Mouse (Mus musculus) neural tube, embryonic 12.5 days (tissue): Measurements from ENCODE around the gene Rps6. TPM values are rescaled to one million over a fixed set of nuclear protein-coding genes. Genes with fewer than 3 reads are reported as not detected.
"Not testable (repeated sequence)": the region's sequence is repeated elsewhere in the genome, so short reads cannot be mapped to it uniquely, and the experiment has no call there.

Experiments
- ATAC-seq: fragments of 200-750 bp; cut with Nextera tagmentation; 2 replicates; pipeline ENCODE4 v1.8.0; 2017; ENCODE audit warnings: low read depth, mild to moderate bottlenecking, moderate TSS enrichment, moderate library complexity; ENCODE audit not compliant: low FRiP score
- H3K27ac ChIP-seq: fragments of 300-500 bp; sonication (generic); 2 replicates; pipeline ENCODE4 v1.5.1; 2016
- H3K27me3 ChIP-seq: fragments of 300-500 bp; sonication (generic); replicated peaks from 2 replicates; pipeline ENCODE4 v1.6.1; 2016; ENCODE audit warnings: mild to moderate bottlenecking
- H3K36me3 ChIP-seq: fragments of 300-500 bp; sonication (generic); 2 replicates; pipeline ENCODE4 v1.6.1; 2016; ENCODE audit warnings: mild to moderate bottlenecking
- H3K4me1 ChIP-seq: fragments of 300-500 bp; sonication (generic); 2 replicates; pipeline ENCODE4 v1.6.1; 2016
- H3K4me2 ChIP-seq: fragments of 300-500 bp; sonication (generic); replicated peaks from 2 replicates; pipeline ENCODE4 v1.6.1; 2016; ENCODE audit warnings: mild to moderate bottlenecking
- H3K4me3 ChIP-seq: fragments of 300-500 bp; sonication (generic); 2 replicates; pipeline ENCODE4 v1.5.1; 2016
- H3K9ac ChIP-seq: fragments of 300-500 bp; sonication (generic); 2 replicates; pipeline ENCODE4 v1.6.1; 2016; ENCODE audit warnings: mild to moderate bottlenecking
- H3K9me3 ChIP-seq: fragments of 300-500 bp; sonication (generic); 2 replicates; pipeline ENCODE4 v1.6.1; 2016; ENCODE audit warnings: mild to moderate bottlenecking
- WGBS: fragments of 180-500 bp; shearing (Covaris S2); methylation state at CpG from one replicate; pipeline ENCODE4 v1.1.7; 2016; 5-methylcytosine and 5-hydroxymethylcytosine counted together
- polyA plus RNA-seq: library from polyadenylated mRNA; unstranded; fragments of >200 nt; fragmentation: Nextera tagmentation; extraction: Ambion mirVana; gene quantifications from 2 replicates; pipeline ENCODE4 v1.2.1, GENCODE M21; 2016

The Rps6 gene
- polyA plus RNA-seq, 1 experiment from 2014 or later, result 495 TPM

- not testable (repeated sequence) for H3K4me1 ChIP-seq, H3K27me3 ChIP-seq, ATAC-seq, H3K4me2 ChIP-seq, H3K9me3 ChIP-seq, H3K4me3 ChIP-seq, H3K9ac ChIP-seq, H3K27ac ChIP-seq
- 100% methylated on average over 2 of the region's 2 CpGs for whole genome bisulfite sequencing
- H3K36me3 ChIP-seq, result peaks cover 48% of the 10 kb centered on the region
Observed at GRCm38 (mm10) chr4:86841141-86841540, 16.1 kb downstream of the Rps6 start.

- no peak for ATAC-seq
- Histone ChIP-seq H3K4me2 (no peak overlapping the region), H3K9ac (no peak overlapping the region), H3K27me3 (no peaks in the 10 kb centered on the region), H3K4me1 (no peaks in the 10 kb centered on the region), H3K4me3 (no peak overlapping the region), H3K36me3 (peaks cover 39% of the 10 kb centered on the region), H3K9me3 (no peaks in the 10 kb centered on the region), H3K27ac (no peak overlapping the region)
- WGBS, result 92% methylated on average over 2 of the region's 2 CpGs
Observed at GRCm38 (mm10) chr4:86831896-86832295, 25.3 kb downstream of the Rps6 start.

DNA sequence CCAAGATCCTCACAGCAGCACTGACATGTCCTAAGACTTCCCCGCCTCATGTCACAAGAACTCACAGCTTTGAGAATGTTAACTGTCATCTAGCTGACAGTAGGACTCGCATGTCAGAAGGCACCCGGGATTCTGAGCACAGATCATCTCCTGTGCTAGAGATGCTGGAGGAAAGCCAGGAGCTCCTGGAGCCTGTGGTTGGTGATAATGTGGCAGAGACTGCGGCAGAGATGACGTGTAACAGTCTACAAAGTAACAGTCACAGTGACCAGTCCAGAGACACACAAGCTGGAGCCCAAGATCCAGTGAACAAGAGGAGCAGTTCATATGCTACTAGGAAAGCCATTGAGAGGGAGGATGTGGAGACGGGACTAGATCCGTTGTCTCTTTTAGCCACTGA, 32.1 kb downstream of the Rps6 start:
- H3K27ac ChIP-seq, result no peak overlapping the region
- 92% methylated on average over 7 of the region's 7 CpGs for WGBS
- peaks cover 42% of the 10 kb centered on the region for H3K36me3 ChIP-seq
- H3K27me3 ChIP-seq, result no peaks in the 10 kb centered on the region
- no peak overlapping the region for H3K9ac ChIP-seq
- no peaks in the 10 kb centered on the region for H3K4me1 ChIP-seq
- no peak for ATAC-seq
- no peak overlapping the region for H3K4me2 ChIP-seq
- H3K4me3 ChIP-seq, result no peak overlapping the region
- H3K9me3 ChIP-seq, result no peaks in the 10 kb centered on the region

DNA sequence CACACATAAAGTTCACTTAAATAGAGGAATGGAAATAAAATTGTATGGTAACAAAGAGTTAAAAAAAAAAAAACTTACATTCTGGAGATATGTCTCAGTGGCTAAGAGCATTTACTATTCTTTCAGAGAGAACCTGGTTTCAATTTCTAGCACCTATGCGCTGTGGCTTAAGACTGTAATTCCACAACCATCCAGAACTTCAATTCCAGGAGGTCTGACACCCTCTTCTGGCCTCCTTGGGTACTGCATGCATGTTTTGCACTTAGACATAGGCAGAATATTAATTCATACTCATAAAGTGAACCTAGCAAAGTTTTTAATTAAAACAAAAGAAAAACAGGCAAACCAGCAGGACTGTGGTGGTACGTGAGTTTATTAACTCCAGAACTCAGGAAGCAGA, 34.0 kb downstream of the Rps6 start:
- WGBS, result 85% methylated on average over 2 of the region's 2 CpGs
- Histone ChIP-seq H3K27ac (no peak overlapping the region), H3K9ac (no peak overlapping the region), H3K9me3 (no peaks in the 10 kb centered on the region), H3K4me2 (no peak overlapping the region), H3K27me3 (no peaks in the 10 kb centered on the region), H3K4me3 (no peak overlapping the region), H3K4me1 (no peaks in the 10 kb centered on the region), H3K36me3 (peaks cover 30% of the 10 kb centered on the region)
- ATAC-seq, result no peak

GRCm38 (mm10) chr4:86814850-86815249, 42.4 kb downstream of the Rps6 start:
- H3K36me3 ChIP-seq, result no peaks in the 10 kb centered on the region; the same call in 1 of the 2 replicates
- 93% methylated on average over 3 of the region's 3 CpGs for WGBS

DNA sequence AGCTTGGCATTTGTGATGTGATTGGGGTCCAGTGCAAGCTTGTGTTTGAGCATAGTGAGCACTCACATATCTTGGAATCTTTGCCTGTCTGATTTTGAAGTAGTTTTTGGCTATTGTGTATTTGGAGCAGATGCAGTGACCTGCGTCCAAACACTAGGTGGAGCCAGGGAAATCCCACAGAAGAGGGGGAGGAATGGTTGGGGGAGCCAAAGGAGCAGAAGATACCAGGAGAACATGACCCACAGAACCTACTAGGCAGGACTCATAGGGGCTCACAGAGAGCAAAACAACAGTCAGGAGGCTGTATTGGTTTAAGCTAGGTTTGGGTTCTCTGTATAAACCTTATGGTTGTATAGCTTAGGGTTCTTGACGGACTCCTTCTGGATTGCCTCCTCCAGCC, 46.6 kb downstream of the Rps6 start:
- no peak overlapping the region for H3K4me2 ChIP-seq
- peaks cover 9% of the 10 kb centered on the region; the same call in 1 of the 2 replicates for H3K36me3 ChIP-seq
- H3K27me3 ChIP-seq, result no peaks in the 10 kb centered on the region
- WGBS, result 60% methylated on average over 2 of the region's 2 CpGs
- H3K9me3 ChIP-seq, result no peaks in the 10 kb centered on the region
- ATAC-seq, result no peak
- H3K4me1 ChIP-seq, result no peaks in the 10 kb centered on the region
- no peak overlapping the region for H3K27ac ChIP-seq
- no peak overlapping the region for H3K4me3 ChIP-seq
- H3K9ac ChIP-seq, result no peak overlapping the region

More at GRCm38 (mm10) chr4:86814850-86815249, 42.4 kb downstream of the Rps6 start:
- no peaks in the 10 kb centered on the region for H3K27me3 ChIP-seq
- no peaks in the 10 kb centered on the region for H3K4me1 ChIP-seq
- no peak for ATAC-seq
- H3K4me2 ChIP-seq, result no peak overlapping the region
- H3K27ac ChIP-seq, result no peak overlapping the region
- H3K9me3 ChIP-seq, result no peaks in the 10 kb centered on the region
- H3K9ac ChIP-seq, result no peak overlapping the region
- H3K4me3 ChIP-seq, result no peak overlapping the region

Other genes with a start within 250 kb of the Rps6 start
- gene Haus6, start 245.4 kb downstream of the Rps6 start, polyA plus RNA-seq, result 17.2 and 18.2 TPM in 2 replicates
- 58.6 and 69.5 TPM in 2 replicates for gene Plin2, start 187.4 kb downstream of the Rps6 start, polyA plus RNA-seq
- 4.4 and 5.0 TPM in 2 replicates for gene Dennd4c, start 108.9 kb downstream of the Rps6 start, polyA plus RNA-seq
- 13.0 and 14.0 TPM in 2 replicates for gene Acer2, start 17.0 kb upstream of the Rps6 start, polyA plus RNA-seq